Mouse (Mus musculus): ENCODE data around the gene Gm15448. TPM values are rescaled to one million over a fixed set of nuclear protein-coding genes. Genes with fewer than 3 reads are reported as not detected.

Gm15448 gene
- 0.24 and 0.38 TPM in 2 replicates for polyA plus RNA-seq (2012; ENCODE audit: low replicate concordance)

GRCm38 (mm10) chr7:3825599-3825998 lies at the start of gene Gm15448:
Gene Gm15448, minus strand, starts transcription at chr7:3825687.

DNA sequence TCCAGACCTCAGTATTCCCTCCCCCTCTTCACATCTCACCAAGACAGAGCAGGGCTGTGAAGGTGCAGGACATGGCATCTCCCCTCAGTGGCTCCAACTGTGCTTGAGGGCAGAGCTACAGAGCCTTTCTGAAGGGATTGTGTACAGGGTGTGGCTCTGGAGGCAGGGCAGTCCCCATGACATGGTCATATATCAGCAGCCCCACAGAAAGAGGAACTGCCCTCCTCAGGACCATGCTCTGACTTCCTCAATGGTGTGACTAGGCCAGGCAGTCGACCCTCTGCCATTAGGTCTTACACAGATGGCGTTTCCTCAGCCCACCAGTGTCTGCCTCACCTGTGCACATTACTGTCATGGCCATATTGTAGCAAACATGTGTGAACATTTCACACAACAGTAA lies 19.5 kb upstream of the Gm15448 start, which contains the start of gene Pira2:
Gene Pira2 (minus strand): TSS at position 101 of the 400 bp plus-strand sequence.

Other genes with a start within 250 kb of the Gm15448 start
- not detected in 2 replicates for gene Oscar, start 209.5 kb downstream of the Gm15448 start, polyA plus RNA-seq (2012; ENCODE audit: low replicate concordance)
- gene Ndufa3, start 208.3 kb downstream of the Gm15448 start, polyA plus RNA-seq (2012; ENCODE audit: low replicate concordance) = 27.0 and 40.6 TPM in 2 replicates
- 20.6 and 34.3 TPM in 2 replicates for gene Tfpt, start 195.8 kb downstream of the Gm15448 start, polyA plus RNA-seq (2012; ENCODE audit: low replicate concordance)
- gene Prpf31, start 195.7 kb downstream of the Gm15448 start, polyA plus RNA-seq (2012; ENCODE audit: low replicate concordance) = 11.3 and 22.6 TPM in 2 replicates
- 337 and 537 TPM in 2 replicates for gene Cnot3, start 180.4 kb downstream of the Gm15448 start, polyA plus RNA-seq (2012; ENCODE audit: low replicate concordance)
- gene Leng1, start 159.8 kb downstream of the Gm15448 start, polyA plus RNA-seq (2012; ENCODE audit: low replicate concordance) = 12.3 and 12.7 TPM in 2 replicates
- 5.6 and 9.1 TPM in 2 replicates for gene Tmc4, start 148.1 kb downstream of the Gm15448 start, polyA plus RNA-seq (2012; ENCODE audit: low replicate concordance)
- gene Tsen34, start 132.8 kb downstream of the Gm15448 start, polyA plus RNA-seq (2012; ENCODE audit: low replicate concordance) = 53.9 and 185 TPM in 2 replicates
- 125 and 266 TPM in 2 replicates for gene Mboat7, start 132.2 kb downstream of the Gm15448 start, polyA plus RNA-seq (2012; ENCODE audit: low replicate concordance)
- gene Rps9, start 121.7 kb downstream of the Gm15448 start, polyA plus RNA-seq (2012; ENCODE audit: low replicate concordance) = 144 and 1,440 TPM in 2 replicates
- gene Pirb, start 105.3 kb downstream of the Gm15448 start, polyA plus RNA-seq (2012; ENCODE audit: low replicate concordance) = 24.2 and 41.3 TPM in 2 replicates
- gene Pira2, start 19.4 kb upstream of the Gm15448 start, polyA plus RNA-seq (2012; ENCODE audit: low replicate concordance) = 2.6 and 2.7 TPM in 2 replicates
- 3.0 and 5.9 TPM in 2 replicates for gene Gm14548, start 72.4 kb upstream of the Gm15448 start, polyA plus RNA-seq (2012; ENCODE audit: low replicate concordance)
- 3.2 and 5.7 TPM in 2 replicates for gene Lilra6, start 89.8 kb upstream of the Gm15448 start, polyA plus RNA-seq (2012; ENCODE audit: low replicate concordance)
- 2.1 and 2.5 TPM in 2 replicates for gene Lair1, start 237.5 kb upstream of the Gm15448 start, polyA plus RNA-seq (2012; ENCODE audit: low replicate concordance)